Mouse (Mus musculus): ENCODE measurements at regions not wholly inside any gene's neighbourhood (a gene's known extent, or its start where the extent isn't known, plus 50 kb on each side); places are given as distances from the start of the nearest gene placed in this dataset.

GRCm38 (mm10) chr8:18536059-18536458, 442.0 kb downstream of the Defb40 start:
- Histone ChIP-seq H3K36me3 (ENCODE audit: control insufficient read depth, insufficient read depth, low read length) (no peaks in the 10 kb centered on the region), H3K4me3 (ENCODE audit: low read depth, low read length) (no peak overlapping the region), H3K9ac (ENCODE audit: low read length) (no peak overlapping the region), H3K4me2 (replicated peaks; ENCODE audit: low read depth) (no peak overlapping the region), H3K9me3 (ENCODE audit: control insufficient read depth, low read length) (no peaks in the 10 kb centered on the region), H3K27ac (replicated peaks) (no peak overlapping the region), H3K4me1 (replicated peaks; ENCODE audit: control insufficient read depth, insufficient read depth) (no peaks in the 10 kb centered on the region), H3K27me3 (ENCODE audit: control insufficient read depth, insufficient read depth, low read length) (no peaks in the 10 kb centered on the region)
- 73% methylated on average over 2 of the region's 2 CpGs for WGBS
- ATAC-seq (ENCODE audit: low FRiP score, low TSS enrichment) (no peak), DNase-seq (ENCODE audit: low spot score) (no peak)
- TF ChIP-seq CTCF (IDR thresholded peaks at IDR 0.05; ENCODE audit: low read depth) (no peak), EP300 (optimal IDR thresholded peaks at IDR 0.05) (no peak)

GRCm38 (mm10) chr8:18528120-18528519, 449.9 kb downstream of the Defb40 start:
- no peak for DNase-seq (ENCODE audit: low spot score)
- H3K9me3 ChIP-seq (ENCODE audit: control insufficient read depth, low read length) = no peaks in the 10 kb centered on the region
- H3K27ac ChIP-seq (replicated peaks) = no peak overlapping the region
- ATAC-seq (ENCODE audit: low FRiP score, low TSS enrichment) = no peak
- no peak overlapping the region for H3K4me2 ChIP-seq (replicated peaks; ENCODE audit: low read depth)
- no peaks in the 10 kb centered on the region for H3K27me3 ChIP-seq (ENCODE audit: control insufficient read depth, insufficient read depth, low read length)
- 77% methylated on average over 6 of the region's 6 CpGs for WGBS
- H3K4me3 ChIP-seq (ENCODE audit: low read depth, low read length) = no peak overlapping the region
- TF ChIP-seq EP300 (optimal IDR thresholded peaks at IDR 0.05) = no peak
- no peak for TF ChIP-seq CTCF (IDR thresholded peaks at IDR 0.05; ENCODE audit: low read depth)
- no peaks in the 10 kb centered on the region for H3K36me3 ChIP-seq (ENCODE audit: control insufficient read depth, insufficient read depth, low read length)
- no peak overlapping the region for H3K9ac ChIP-seq (ENCODE audit: low read length)
- no peaks in the 10 kb centered on the region for H3K4me1 ChIP-seq (replicated peaks; ENCODE audit: control insufficient read depth, insufficient read depth)

- Histone ChIP-seq H3K36me3 (ENCODE audit: control insufficient read depth, insufficient read depth, low read length) (no peaks in the 10 kb centered on the region), H3K27me3 (ENCODE audit: control insufficient read depth, insufficient read depth, low read length) (no peaks in the 10 kb centered on the region), H3K4me3 (ENCODE audit: low read depth, low read length) (no peak overlapping the region), H3K4me1 (replicated peaks; ENCODE audit: control insufficient read depth, insufficient read depth) (no peaks in the 10 kb centered on the region), H3K9me3 (ENCODE audit: control insufficient read depth, low read length) (no peaks in the 10 kb centered on the region), H3K27ac (replicated peaks) (no peak overlapping the region), H3K9ac (ENCODE audit: low read length) (no peak overlapping the region), H3K4me2 (replicated peaks; ENCODE audit: low read depth) (no peak overlapping the region)
- WGBS = 55% methylated on average over 2 of the region's 2 CpGs
- peak; percentile 56 for TF ChIP-seq CTCF (IDR thresholded peaks at IDR 0.05; ENCODE audit: low read depth)
- TF ChIP-seq EP300 (optimal IDR thresholded peaks at IDR 0.05) = no peak
- ATAC-seq (ENCODE audit: low FRiP score, low TSS enrichment) (no peak), DNase-seq (ENCODE audit: low spot score) (no peak)
These were observed 465.6 kb downstream of the Defb40 start for GRCm38 (mm10) chr8:18512409-18512808.

GRCm38 (mm10) chr8:18506158-18507022, 471.7 kb downstream of the Defb40 start:
- Histone ChIP-seq H3K4me2 (replicated peaks; ENCODE audit: low read depth) (no peak overlapping the region), H3K27ac (replicated peaks) (no peak overlapping the region), H3K4me3 (ENCODE audit: low read depth, low read length) (no peak overlapping the region), H3K9ac (ENCODE audit: low read length) (no peak overlapping the region), H3K9me3 (ENCODE audit: control insufficient read depth, low read length) (no peaks in the 10 kb centered on the region), H3K36me3 (ENCODE audit: control insufficient read depth, insufficient read depth, low read length) (no peaks in the 10 kb centered on the region), H3K27me3 (ENCODE audit: control insufficient read depth, insufficient read depth, low read length) (no peaks in the 10 kb centered on the region), H3K4me1 (replicated peaks; ENCODE audit: control insufficient read depth, insufficient read depth) (no peaks in the 10 kb centered on the region)
- TF ChIP-seq CTCF (IDR thresholded peaks at IDR 0.05; ENCODE audit: low read depth) (no peak), EP300 (optimal IDR thresholded peaks at IDR 0.05) (no peak)
- ATAC-seq (ENCODE audit: low FRiP score, low TSS enrichment) (no peak), DNase-seq (ENCODE audit: low spot score) (no peak)
- 63% methylated on average over 13 of the region's 13 CpGs for WGBS

- no peak for ATAC-seq (ENCODE audit: low FRiP score, low TSS enrichment)
- Histone ChIP-seq H3K4me2 (replicated peaks; ENCODE audit: low read depth) (no peak overlapping the region), H3K4me3 (ENCODE audit: low read depth, low read length) (no peak overlapping the region), H3K36me3 (ENCODE audit: control insufficient read depth, insufficient read depth, low read length) (no peaks in the 10 kb centered on the region), H3K4me1 (replicated peaks; ENCODE audit: control insufficient read depth, insufficient read depth) (no peaks in the 10 kb centered on the region), H3K27me3 (ENCODE audit: control insufficient read depth, insufficient read depth, low read length) (no peaks in the 10 kb centered on the region), H3K27ac (replicated peaks) (no peak overlapping the region), H3K9me3 (ENCODE audit: control insufficient read depth, low read length) (no peaks in the 10 kb centered on the region), H3K9ac (ENCODE audit: low read length) (no peak overlapping the region)
- DNase-seq (ENCODE audit: low spot score) = no peak
- TF ChIP-seq CTCF (IDR thresholded peaks at IDR 0.05; ENCODE audit: low read depth) (no peak), EP300 (optimal IDR thresholded peaks at IDR 0.05) (no peak)
- 81% methylated on average over 5 of the region's 5 CpGs for whole genome bisulfite sequencing
These were observed 487.4 kb downstream of the Defb40 start for GRCm38 (mm10) chr8:18490620-18491019.

GRCm38 (mm10) chr8:18480081-18480480, 498.0 kb downstream of the Defb40 start:
- H3K4me2 ChIP-seq (replicated peaks; ENCODE audit: low read depth) = no peak overlapping the region
- no peak overlapping the region for H3K9ac ChIP-seq (ENCODE audit: low read length)
- H3K9me3 ChIP-seq (ENCODE audit: control insufficient read depth, low read length) = no peaks in the 10 kb centered on the region
- ATAC-seq (ENCODE audit: low FRiP score, low TSS enrichment) = no peak
- no peak for DNase-seq (ENCODE audit: low spot score)
- no peak overlapping the region for H3K4me3 ChIP-seq (ENCODE audit: low read depth, low read length)
- H3K27ac ChIP-seq (replicated peaks) = no peak overlapping the region
- no peaks in the 10 kb centered on the region for H3K27me3 ChIP-seq (ENCODE audit: control insufficient read depth, insufficient read depth, low read length)
- WGBS = 61% methylated on average over 3 of the region's 3 CpGs
- H3K4me1 ChIP-seq (replicated peaks; ENCODE audit: control insufficient read depth, insufficient read depth) = no peaks in the 10 kb centered on the region
- H3K36me3 ChIP-seq (ENCODE audit: control insufficient read depth, insufficient read depth, low read length) = no peaks in the 10 kb centered on the region
- no peak for TF ChIP-seq CTCF (IDR thresholded peaks at IDR 0.05; ENCODE audit: low read depth)
- TF ChIP-seq EP300 (optimal IDR thresholded peaks at IDR 0.05) = no peak

Data from stomach, postnatal 0 days (tissue).